Mouse (Mus musculus) monocyte, adult 59 days (primary cell): ENCODE measurements around the gene Klra9. TPM values are rescaled to one million over a fixed set of nuclear protein-coding genes. Genes with fewer than 3 reads are reported as not detected.

Source experiments
- total RNA-seq, 2 experiments: library from RNA; stranded (reverse); gene quantifications; one replicate each; pipeline ENCODE4 v1.2.4; 2023

The Klra9 gene
- 1 to 10 TPM in 1 of 2 experiments, under 1 TPM in 1; 0.97 to 2.6 TPM for total RNA-seq

DNA sequence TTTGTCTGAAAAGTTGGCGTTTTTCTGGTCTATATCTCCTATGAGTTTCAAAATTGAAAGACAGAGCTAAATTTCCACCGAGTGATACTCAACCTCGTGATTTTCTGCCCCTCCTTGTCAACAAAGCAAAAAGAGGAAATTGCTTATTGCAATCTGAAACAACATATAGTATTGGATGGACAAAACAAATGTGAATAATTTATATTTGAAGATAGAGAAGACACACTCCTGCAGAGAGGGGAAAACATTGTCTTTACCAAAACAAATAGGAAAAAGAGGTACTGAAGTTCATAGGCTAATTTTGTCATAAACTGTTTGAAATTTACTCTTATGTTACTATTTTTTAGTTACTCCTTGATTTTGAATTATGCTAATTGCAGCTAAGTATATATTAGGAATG lies at the start of gene Klra9:
Gene Klra9 (minus strand): TSS at position 101 of the 400 bp plus-strand sequence.

DNA sequence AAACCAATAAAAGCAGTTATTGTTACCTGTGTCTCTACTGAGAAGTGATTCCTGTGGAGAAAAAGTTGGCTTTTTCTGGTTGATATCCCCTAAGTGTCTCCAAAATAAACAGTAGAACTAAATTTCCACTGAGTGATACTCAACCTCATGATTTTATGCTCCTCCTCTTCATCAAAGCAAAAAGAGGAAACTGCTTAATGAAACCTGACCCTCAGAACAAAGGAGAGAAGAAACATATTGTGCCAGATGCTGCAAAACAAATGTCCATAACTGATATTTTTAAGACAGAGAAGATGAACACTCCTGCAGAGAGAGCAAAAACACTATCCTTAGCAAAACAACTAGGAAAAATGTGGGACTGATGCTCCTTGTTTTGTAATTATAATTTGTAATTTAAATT lies 40.3 kb upstream of the Klra9 start, which contains the start of gene Klra7:
Gene Klra7 (minus strand): TSS at position 101 of the 400 bp plus-strand sequence.

DNA sequence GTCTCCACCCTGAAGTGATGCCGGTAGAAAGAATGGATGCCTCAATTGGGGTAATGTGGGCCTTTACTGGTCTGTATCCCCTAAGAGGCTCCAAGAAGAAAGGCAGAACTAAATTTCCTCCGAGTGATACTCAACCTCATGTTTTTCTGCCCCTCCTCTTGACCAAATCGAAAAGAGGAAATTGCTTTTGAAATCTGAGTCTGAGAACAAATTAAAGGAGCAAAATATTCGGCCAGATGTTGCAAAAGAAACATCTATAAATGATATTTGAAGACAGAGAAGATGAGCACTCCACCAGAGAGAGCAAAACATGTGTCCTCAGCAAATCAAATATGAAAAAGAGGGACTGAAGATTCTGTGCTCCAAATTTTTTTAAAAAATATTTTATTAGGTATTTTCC lies 63.1 kb downstream of the Klra9 start, which contains the start of gene Klra8:
Gene Klra8 (minus strand): TSS at position 101 of the 400 bp plus-strand sequence.

Other genes starting within 250 kb of the Klra9 start
- gene Klra6, start 166.2 kb downstream of the Klra9 start, total RNA-seq: not detected
- under 1 TPM in 1 of 2 experiments, not detected in 1; 0.39 TPM for gene Klra4, start 125.8 kb downstream of the Klra9 start, total RNA-seq
- gene Klra8, start 63.2 kb downstream of the Klra9 start, total RNA-seq: 1 to 10 TPM; 3.4 to 4.3 TPM
- not detected for gene Klra7, start 40.2 kb upstream of the Klra9 start, total RNA-seq
- gene Klra10, start 88.8 kb upstream of the Klra9 start, total RNA-seq: 1 to 10 TPM; 4.4 to 5.2 TPM
- gene Klra3, start 144.5 kb upstream of the Klra9 start, total RNA-seq: 1 to 10 TPM; 2.2 to 2.7 TPM
- not detected for gene Klra1, start 193.8 kb upstream of the Klra9 start, total RNA-seq